Mouse (Mus musculus) hematopoietic stem cell, adult 5-6 weeks (primary cell): ENCODE data around the gene Ctdnep1. TPM values are rescaled to one million over a fixed set of nuclear protein-coding genes. Genes with fewer than 3 reads are reported as not detected.

Source experiments
- ATAC-seq, 2 experiments: fragments of 125-278 bp in 1 of 2; replicated peaks in 1 of 2; 2 replicates each; pipeline ENCODE4 v1.8.0; 2016 to 2017; ENCODE audit warnings: inconsistent platforms in 2 of 2, mild to moderate bottlenecking in 2 of 2, moderate number of reproducible peaks in 2 of 2, low read depth in 1 of 2, moderate TSS enrichment in 1 of 2; ENCODE audit not compliant: low FRiP score in 2 of 2, poor library complexity in 2 of 2, severe bottlenecking in 2 of 2, insufficient read depth in 1 of 2, low TSS enrichment in 1 of 2
- total RNA-seq: library from RNA; stranded (forward); fragments of 172-1452, 232-1000 nt; gene quantifications from 2 replicates; pipeline ENCODE4 v1.2.3, GENCODE M21; 2017

Gene Ctdnep1
- 17.3 and 21.4 TPM in 2 replicates for total RNA-seq

DNA sequence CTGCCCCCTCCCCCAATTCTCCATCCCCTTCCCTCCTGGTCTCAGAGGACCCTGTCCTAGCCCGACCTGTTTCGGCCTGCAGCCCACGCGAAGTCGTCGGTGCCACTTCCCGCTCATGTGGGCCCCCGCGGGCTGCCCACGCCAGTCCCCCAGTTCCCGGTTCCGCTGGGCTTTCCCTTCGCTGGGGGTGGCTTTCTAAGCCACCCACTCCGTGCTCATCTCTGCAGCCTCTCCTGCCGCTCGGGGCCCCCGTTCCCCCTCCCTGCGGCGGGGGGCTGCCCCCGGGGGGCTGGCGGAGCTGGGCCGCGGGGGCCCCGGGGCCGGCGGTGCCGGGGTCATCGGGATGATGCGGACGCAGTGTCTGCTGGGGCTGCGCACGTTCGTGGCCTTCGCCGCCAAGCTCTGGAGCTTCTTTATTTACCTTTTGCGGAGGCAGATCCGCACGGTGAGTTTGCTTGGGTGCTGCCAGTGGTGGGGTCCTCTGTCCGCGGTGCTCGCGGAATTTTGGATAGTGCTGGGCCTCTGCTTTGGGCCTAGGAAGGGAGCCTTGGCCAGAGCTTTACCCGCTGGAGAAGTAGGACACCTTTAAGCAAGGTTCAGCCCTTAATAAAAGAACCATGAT, at the start of gene Ctdnep1:
Gene Ctdnep1, plus strand, starts transcription at position 16 of the 622 bp plus-strand sequence.
- no peak for ATAC-seq

DNA sequence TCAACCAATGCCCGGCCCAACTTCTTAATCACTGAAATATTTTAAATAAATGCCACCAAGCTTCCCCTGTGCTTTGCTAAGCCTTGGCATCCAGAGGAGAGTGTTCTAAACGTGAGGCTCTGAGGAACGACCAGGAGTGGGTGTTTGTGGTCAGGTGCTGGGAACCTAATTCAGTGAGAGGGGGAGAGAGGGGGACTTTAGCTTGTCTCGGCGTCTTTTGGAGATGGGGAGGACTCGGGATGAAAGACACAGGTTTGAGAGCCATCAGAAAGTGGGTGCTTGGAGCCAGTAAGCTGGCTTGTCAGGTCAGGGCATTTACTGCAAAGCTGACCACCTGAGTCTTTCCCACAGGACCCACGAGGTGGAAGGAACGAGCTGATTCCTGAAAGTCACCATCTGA, 49.2 kb upstream of the Ctdnep1 start:
- ATAC-seq, result no peak

- no peak for ATAC-seq
Observed at GRCm38 (mm10) chr11:69932254-69932653, 48.7 kb upstream of the Ctdnep1 start.

DNA sequence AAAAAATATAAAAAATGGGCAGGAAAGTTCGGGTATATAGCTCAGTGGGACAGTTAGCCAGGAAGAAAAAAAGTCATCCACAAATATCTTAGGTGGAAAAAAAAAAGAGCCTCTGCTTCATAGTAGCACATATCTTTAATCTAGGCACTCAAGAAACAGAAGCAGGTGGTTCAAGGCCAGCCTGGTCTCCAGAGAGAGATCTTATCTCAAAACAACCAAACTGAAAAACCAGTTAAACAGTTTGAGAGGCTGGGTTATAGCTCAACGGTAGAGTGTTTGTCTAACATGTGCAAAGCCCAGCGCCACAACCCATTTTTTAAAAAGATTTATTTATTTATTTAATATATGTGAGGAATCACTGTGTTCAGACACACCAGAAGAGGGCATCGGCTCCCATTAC, 47.9 kb upstream of the Ctdnep1 start:
- no peak for ATAC-seq

- ATAC-seq, result peak; percentile 61 to 69
Observed at GRCm38 (mm10) chr11:69934169-69934568, 46.8 kb upstream of the Ctdnep1 start.

- no peak for ATAC-seq
Observed at GRCm38 (mm10) chr11:69934681-69935080, 46.3 kb upstream of the Ctdnep1 start.

GRCm38 (mm10) chr11:69935137-69935879, 45.6 kb upstream of the Ctdnep1 start, which contains the start of gene Ybx2:
TSS of gene Ybx2 (plus strand) at chr11:69935796.
- peak in 1 of 2 experiments; percentile 33; a peak in 3 of 4 replicates for ATAC-seq

DNA sequence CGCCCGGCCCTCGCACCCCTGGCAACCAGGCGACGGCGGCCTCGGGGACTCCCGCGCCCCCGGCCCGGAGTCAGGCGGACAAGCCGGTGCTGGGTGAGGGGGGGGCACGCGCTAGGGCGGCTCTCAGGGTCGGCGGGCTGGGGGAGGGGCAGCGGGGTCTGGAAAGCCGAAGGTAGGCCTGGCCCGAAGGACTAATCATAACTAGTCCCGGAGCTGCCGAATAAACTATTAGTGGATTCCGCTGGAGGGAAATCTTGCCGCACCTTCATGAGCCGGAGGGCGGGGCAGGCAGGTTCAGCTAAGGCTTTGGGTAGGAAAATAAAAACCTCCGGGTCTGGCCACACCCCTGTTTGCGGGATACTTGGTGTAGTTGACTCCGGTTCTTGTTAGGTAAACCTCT, 44.8 kb upstream of the Ctdnep1 start:
- ATAC-seq, result no peak

GRCm38 (mm10) chr11:69936714-69937347, 44.1 kb upstream of the Ctdnep1 start:
- no peak for ATAC-seq

GRCm38 (mm10) chr11:69937385-69937784, 43.6 kb upstream of the Ctdnep1 start:
- ATAC-seq, result no peak

DNA sequence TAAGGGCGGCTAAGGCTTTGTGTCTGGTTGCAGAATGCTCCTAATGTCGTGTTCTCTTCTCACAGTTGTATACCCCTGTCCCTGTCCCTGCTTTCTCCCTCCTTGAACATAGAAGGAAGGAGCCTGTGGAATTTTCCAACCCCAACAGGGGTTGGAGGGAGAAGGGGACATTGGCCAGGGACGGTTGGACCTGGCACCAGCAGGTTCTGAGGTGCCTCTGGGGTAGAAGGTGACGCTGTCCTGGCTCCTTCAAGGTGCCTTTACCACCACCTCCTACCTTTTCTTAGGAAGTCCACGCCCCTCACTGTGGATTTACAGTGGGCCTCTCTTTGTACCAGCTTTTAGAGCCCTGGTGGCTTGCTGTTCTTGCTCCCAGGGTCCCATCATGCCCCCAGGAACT, 43.1 kb upstream of the Ctdnep1 start:
- no peak for ATAC-seq

DNA sequence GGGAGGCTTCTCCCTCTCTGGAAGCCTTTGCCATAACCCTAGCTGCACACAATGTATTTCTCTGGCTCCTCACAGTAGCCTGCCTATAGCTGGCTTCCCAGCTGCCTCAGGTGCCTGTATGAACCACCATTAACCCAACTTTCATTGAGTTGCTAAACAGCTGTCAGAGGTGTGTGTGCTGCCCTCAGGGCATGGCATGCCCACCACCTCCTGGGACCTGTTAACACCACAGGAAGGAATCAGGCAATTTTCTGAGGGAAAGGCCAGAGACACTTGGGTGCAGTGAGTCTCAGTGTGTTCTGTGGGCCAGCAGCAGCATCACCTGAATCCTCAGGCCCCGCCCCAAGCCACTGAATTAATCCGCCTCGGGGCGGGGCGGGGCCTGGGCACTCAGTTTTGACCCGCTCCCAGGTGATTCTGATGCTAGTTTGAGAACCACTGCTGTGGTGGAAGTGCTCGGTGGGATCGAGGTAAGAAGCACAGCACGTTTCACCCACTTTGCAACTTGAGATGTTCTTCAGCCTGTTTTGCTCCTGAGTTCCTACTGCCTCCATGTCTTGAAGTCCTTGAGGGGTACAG, 42.5 kb upstream of the Ctdnep1 start:
- no peak for ATAC-seq

DNA sequence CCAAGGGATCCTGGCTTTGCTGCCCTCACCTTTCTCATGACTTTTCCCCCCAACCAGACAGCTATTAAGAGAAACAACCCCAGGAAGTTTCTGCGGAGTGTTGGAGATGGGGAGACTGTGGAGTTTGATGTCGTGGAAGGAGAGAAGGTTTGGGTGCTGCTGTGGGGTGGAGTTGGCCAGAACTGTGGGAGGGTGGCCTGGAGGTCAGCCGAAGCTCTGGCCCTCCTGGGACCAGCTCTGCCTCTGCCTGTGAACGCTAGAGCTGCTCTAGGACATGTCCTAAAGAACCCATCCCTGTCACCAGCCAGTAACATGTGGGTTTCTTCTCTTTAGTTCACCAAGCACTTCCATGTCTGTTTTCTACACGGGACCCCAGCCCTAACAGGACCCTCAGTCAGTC, 41.8 kb upstream of the Ctdnep1 start:
- no peak for ATAC-seq

- ATAC-seq, result no peak
Observed at GRCm38 (mm10) chr11:69939731-69940130, 41.2 kb upstream of the Ctdnep1 start.

DNA sequence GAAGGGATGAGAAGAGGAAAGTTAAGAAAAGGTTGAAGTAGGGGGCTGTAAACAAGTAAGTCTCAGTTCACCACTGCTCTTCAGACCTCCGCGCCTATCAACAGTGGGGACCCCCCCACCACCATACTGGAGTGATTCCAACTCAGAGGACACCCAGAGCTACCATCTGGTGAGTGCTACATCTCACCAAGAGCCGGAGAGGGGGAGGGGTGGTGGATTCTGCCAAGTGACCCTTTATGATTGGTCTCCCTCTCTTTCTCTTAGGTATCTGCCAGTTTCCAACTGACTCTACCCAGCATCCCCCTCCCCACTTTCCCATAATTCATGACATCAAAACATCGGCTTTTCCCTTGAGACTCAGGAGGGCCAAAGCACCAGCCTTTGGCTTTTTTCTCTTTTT, 40.0 kb upstream of the Ctdnep1 start:
- ATAC-seq, result no peak

DNA sequence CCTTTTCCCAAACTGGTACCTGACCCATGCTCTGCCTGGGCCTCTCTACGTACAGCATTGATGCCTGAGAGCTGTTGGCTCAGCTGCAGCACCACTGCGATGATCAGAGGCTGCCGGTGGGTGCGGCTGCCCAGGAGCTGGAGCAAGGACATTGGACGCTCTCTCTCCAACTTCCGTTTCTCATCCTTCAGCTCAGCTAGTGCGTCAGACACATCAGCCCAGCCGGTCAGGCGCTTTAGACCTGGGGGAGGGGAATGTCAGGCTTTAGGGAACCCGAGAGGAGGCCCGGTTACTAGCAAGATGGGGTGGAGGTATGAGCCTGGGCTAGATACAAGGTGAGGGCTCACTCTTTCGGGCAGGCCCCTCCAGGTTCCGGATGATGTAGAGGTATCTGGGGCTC, 35.7 kb upstream of the Ctdnep1 start:
- no peak for ATAC-seq

- no peak for ATAC-seq
Observed at GRCm38 (mm10) chr11:69945997-69946891, 34.7 kb upstream of the Ctdnep1 start.
